Mouse (Mus musculus) kidney, embryonic 14.5 days (tissue): ENCODE measurements around the gene Pbx3. TPM values are rescaled to one million over a fixed set of nuclear protein-coding genes. Genes with fewer than 3 reads are reported as not detected.
A peak's percentile ranks its signal among the peaks of the same experiment; 100 is the strongest.

Source experiments
- ATAC-seq: fragments of 200-750 bp; cut with Nextera tagmentation; 2 replicates; pipeline ENCODE4 v1.8.0; 2017; ENCODE audit warnings: moderate number of reproducible peaks, mild to moderate bottlenecking, moderate TSS enrichment, moderate library complexity; ENCODE audit not compliant: low FRiP score, low TSS enrichment
- H3K27ac ChIP-seq: fragments of 300-500 bp; sonication (generic); 2 replicates; pipeline ENCODE4 v1.5.1; 2014; ENCODE audit warnings: low read depth, mild to moderate bottlenecking, low read length, moderate library complexity, mixed read lengths
- H3K27me3 ChIP-seq: fragments of 300-500 bp; sonication (generic); 2 replicates; pipeline ENCODE4 v1.6.1; 2014; ENCODE audit warnings: mild to moderate bottlenecking, low read length; ENCODE audit not compliant: control insufficient read depth, insufficient read depth
- H3K36me3 ChIP-seq: fragments of 300-500 bp; sonication (generic); 2 replicates; pipeline ENCODE4 v1.6.1; 2014; ENCODE audit warnings: low read length, mixed read lengths; ENCODE audit not compliant: control insufficient read depth, insufficient read depth
- H3K4me1 ChIP-seq: fragments of 300-500 bp; sonication (generic); 2 replicates; pipeline ENCODE4 v1.6.1; 2014; ENCODE audit warnings: low read length, mixed read lengths; ENCODE audit not compliant: control insufficient read depth, insufficient read depth
- H3K4me2 ChIP-seq: fragments of 300-500 bp; sonication (generic); replicated peaks from 2 replicates; pipeline ENCODE4 v1.6.1; 2014; ENCODE audit warnings: low read depth, mild to moderate bottlenecking, low read length
- H3K4me3 ChIP-seq: fragments of 300-500 bp; sonication (generic); 2 replicates; pipeline ENCODE4 v1.5.1; 2014; ENCODE audit warnings: mild to moderate bottlenecking, low read length
- H3K9ac ChIP-seq: fragments of 300-500 bp; sonication (generic); 2 replicates; pipeline ENCODE4 v1.6.1; 2014; ENCODE audit warnings: low read depth, mild to moderate bottlenecking, low read length, moderate library complexity
- H3K9me3 ChIP-seq: fragments of 300-500 bp; sonication (generic); 2 replicates; pipeline ENCODE4 v1.6.1; 2016; ENCODE audit warnings: low read length; ENCODE audit not compliant: control insufficient read depth
- WGBS: fragments of 180-500 bp; shearing (Covaris S2); extraction: QIAGEN DNeasy Blood & Tissue Kit; methylation state at CpG from one replicate; pipeline ENCODE4 v1.1.7; 2014; 5-methylcytosine and 5-hydroxymethylcytosine counted together
- polyA plus RNA-seq: library from polyadenylated mRNA; unstranded; fragments of >200 nt; fragmentation: Nextera tagmentation; extraction: Ambion mirVana; gene quantifications from 2 replicates; pipeline ENCODE4 v1.2.1, GENCODE M21; 2014

Pbx3 gene
- polyA plus RNA-seq, 1 experiment from 2014 or later: 34.7 TPM

DNA sequence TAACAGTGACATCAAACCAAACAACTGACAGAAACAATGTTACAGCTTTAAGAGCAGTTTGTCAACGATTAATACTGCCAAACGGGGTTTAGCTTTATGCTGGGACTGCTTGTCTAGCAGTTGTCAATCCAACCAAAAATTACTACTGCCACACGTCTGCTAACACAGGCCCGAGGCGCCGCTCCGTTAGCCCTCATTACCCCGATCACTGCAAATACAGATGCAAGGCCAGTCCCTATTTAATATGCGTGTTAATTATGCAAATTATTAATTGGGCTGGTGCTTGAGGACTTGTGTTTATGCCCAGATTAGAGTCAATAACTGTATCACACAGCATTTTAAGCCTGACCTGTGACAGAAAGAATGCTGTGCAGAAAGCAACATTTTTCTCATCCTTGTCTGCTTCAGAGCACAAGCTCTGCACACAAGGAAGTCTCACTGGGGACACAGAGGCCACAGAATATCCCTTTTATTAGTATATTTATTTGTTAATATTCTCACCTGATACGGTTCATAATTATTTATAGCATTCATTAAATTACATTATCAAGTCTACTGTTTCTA is 97.2 kb downstream of the Pbx3 start:
- Histone ChIP-seq H3K36me3 (no peaks in the 10 kb centered on the region), H3K27me3 (no peaks in the 10 kb centered on the region), H3K27ac (no peak overlapping the region), H3K4me3 (no peak overlapping the region), H3K9me3 (no peaks in the 10 kb centered on the region), H3K9ac (no peak overlapping the region), H3K4me2 (no peak overlapping the region), H3K4me1 (no peaks in the 10 kb centered on the region)
- 84% methylated on average over 10 of the region's 10 CpGs for WGBS
- no peak for ATAC-seq

DNA sequence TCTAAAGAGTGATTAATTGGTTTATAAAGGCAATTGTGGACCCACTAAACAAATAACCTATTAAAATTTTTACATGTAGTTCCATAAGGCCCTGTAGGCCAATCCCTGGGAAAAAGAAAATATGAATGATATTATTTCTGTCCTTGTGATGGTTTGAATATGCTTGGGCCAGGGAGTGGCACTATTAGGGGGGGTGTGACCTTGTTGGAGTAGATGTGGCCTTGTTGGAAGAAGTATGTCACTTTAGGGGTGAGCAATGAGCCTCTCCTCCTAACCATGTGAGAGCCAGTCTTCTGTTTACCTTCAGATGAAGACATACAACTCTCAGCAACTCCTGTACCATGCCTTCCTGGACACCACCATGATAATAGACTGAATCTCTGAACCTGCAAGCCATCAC is 110.9 kb downstream of the Pbx3 start:
- Histone ChIP-seq H3K36me3 (no peaks in the 10 kb centered on the region), H3K9ac (no peak overlapping the region), H3K27me3 (no peaks in the 10 kb centered on the region), H3K9me3 (no peaks in the 10 kb centered on the region), H3K4me1 (no peaks in the 10 kb centered on the region), H3K4me3 (no peak overlapping the region), H3K27ac (no peak overlapping the region), H3K4me2 (no peak overlapping the region)
- no peak for ATAC-seq

- Histone ChIP-seq H3K9me3 (no peaks in the 10 kb centered on the region), H3K4me1 (no peaks in the 10 kb centered on the region), H3K27ac (no peak overlapping the region), H3K36me3 (no peaks in the 10 kb centered on the region), H3K4me3 (no peak overlapping the region), H3K9ac (no peak overlapping the region), H3K27me3 (no peaks in the 10 kb centered on the region), H3K4me2 (no peak overlapping the region)
- ATAC-seq: no peak
- WGBS: 61% methylated on average over 4 of the region's 4 CpGs
Measured at GRCm38 (mm10) chr2:34260653-34261076, 112.3 kb downstream of the Pbx3 start.

GRCm38 (mm10) chr2:34258256-34258655 is 114.7 kb downstream of the Pbx3 start:
- no peaks in the 10 kb centered on the region for H3K27me3 ChIP-seq
- H3K4me1 ChIP-seq: 0 out of 2 replicates have a peak, but pooled peaks cover 3% of the 10 kb centered on the region
- H3K4me2 ChIP-seq: no peak overlapping the region
- H3K9me3 ChIP-seq: no peaks in the 10 kb centered on the region
- 57% methylated on average over 2 of the region's 2 CpGs for WGBS
- no peak overlapping the region for H3K9ac ChIP-seq
- H3K36me3 ChIP-seq: no peaks in the 10 kb centered on the region
- no peak overlapping the region for H3K27ac ChIP-seq
- no peak for ATAC-seq
- no peak overlapping the region for H3K4me3 ChIP-seq

- no peak overlapping the region for H3K4me3 ChIP-seq
Measured at GRCm38 (mm10) chr2:34257611-34258010, 115.3 kb downstream of the Pbx3 start.

DNA sequence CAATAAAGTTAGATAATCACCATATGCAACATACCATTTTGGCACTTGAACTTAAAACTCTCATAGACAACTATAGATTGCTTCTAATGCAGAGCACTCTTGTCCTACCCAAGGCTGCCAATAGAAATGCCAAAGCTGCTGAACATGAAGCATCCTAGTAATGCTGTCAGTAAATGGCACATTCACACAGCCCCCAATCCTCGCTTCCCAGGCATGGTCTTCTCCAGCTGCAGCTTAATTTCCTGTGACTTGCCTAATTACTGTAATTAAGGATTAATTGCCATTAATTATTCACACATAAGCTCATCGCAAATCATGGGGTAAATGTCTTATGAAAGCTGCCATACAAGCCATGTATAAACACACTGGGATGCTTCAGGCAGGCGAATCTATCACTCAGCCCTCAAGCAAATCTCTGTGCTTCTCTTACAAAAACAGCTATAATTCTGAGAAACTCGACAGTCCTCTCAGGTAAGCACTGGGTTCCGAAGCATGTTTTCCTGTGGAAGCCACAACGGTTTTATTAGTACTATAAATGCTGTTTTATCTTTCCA is 116.9 kb downstream of the Pbx3 start:
- Histone ChIP-seq H3K27me3 (no peaks in the 10 kb centered on the region), H3K4me1 (peaks cover 14% of the 10 kb centered on the region), H3K4me3 (no peak overlapping the region), H3K4me2 (no peak overlapping the region), H3K9me3 (no peaks in the 10 kb centered on the region), H3K27ac (no peak overlapping the region), H3K36me3 (no peaks in the 10 kb centered on the region), H3K9ac (no peak overlapping the region)
- no peak for ATAC-seq
- WGBS: 53% methylated on average over 6 of the region's 6 CpGs

More at GRCm38 (mm10) chr2:34257611-34258010, 115.3 kb downstream of the Pbx3 start:
- H3K27ac ChIP-seq: no peak overlapping the region
- peaks cover 9% of the 10 kb centered on the region for H3K4me1 ChIP-seq
- no peak for ATAC-seq
- 65% methylated on average over 2 of the region's 2 CpGs for WGBS
- no peak overlapping the region for H3K9ac ChIP-seq
- H3K27me3 ChIP-seq: no peaks in the 10 kb centered on the region
- no peak overlapping the region for H3K4me2 ChIP-seq
- no peaks in the 10 kb centered on the region for H3K9me3 ChIP-seq
- no peaks in the 10 kb centered on the region for H3K36me3 ChIP-seq

- Histone ChIP-seq H3K4me1 (peaks cover 16% of the 10 kb centered on the region), H3K4me3 (no peak overlapping the region), H3K9me3 (no peaks in the 10 kb centered on the region), H3K9ac (no peak overlapping the region), H3K27me3 (no peaks in the 10 kb centered on the region), H3K4me2 (no peak overlapping the region), H3K27ac (peak overlapping the region; percentile 51; the same call in 1 of the 2 replicates), H3K36me3 (no peaks in the 10 kb centered on the region)
- ATAC-seq: no peak
- WGBS: 14% methylated on average over 1 of the region's 1 CpGs
Measured at GRCm38 (mm10) chr2:34253627-34254026, 119.3 kb downstream of the Pbx3 start.

GRCm38 (mm10) chr2:34253111-34253510 is 119.8 kb downstream of the Pbx3 start:
- no peak overlapping the region for H3K9ac ChIP-seq
- H3K36me3 ChIP-seq: no peaks in the 10 kb centered on the region
- peaks cover 16% of the 10 kb centered on the region for H3K4me1 ChIP-seq
- H3K4me3 ChIP-seq: no peak overlapping the region
- no peaks in the 10 kb centered on the region for H3K9me3 ChIP-seq
- H3K27ac ChIP-seq: peak overlapping the region; percentile 51; the same call in 1 of the 2 replicates
- WGBS: 0% methylated on average over 1 of the region's 1 CpGs
- no peak for ATAC-seq
- no peak overlapping the region for H3K4me2 ChIP-seq
- no peaks in the 10 kb centered on the region for H3K27me3 ChIP-seq

DNA sequence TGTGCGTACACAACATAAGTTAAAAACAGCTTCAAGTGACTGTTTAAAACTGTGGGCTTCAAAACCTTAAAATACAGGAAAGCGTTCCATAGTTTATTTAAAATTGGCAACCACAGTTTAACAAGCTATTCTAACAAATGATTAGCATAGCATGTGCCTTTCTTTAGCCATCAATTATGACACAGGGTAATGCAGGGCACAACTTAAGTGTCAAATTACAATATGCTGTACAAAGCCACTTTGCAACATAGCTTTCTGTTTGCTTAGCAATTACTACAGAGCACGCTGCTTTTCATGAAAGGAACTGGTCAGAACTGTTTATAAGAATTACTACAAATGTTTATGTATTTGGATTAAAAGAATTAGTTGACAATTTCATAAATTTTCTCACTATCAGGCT is 120.7 kb downstream of the Pbx3 start:
- Histone ChIP-seq H3K27ac (no peak overlapping the region), H3K9me3 (no peaks in the 10 kb centered on the region), H3K4me3 (no peak overlapping the region), H3K36me3 (no peaks in the 10 kb centered on the region), H3K27me3 (no peaks in the 10 kb centered on the region), H3K4me2 (no peak overlapping the region), H3K4me1 (peaks cover 16% of the 10 kb centered on the region), H3K9ac (no peak overlapping the region)
- ATAC-seq: no peak
- 53% methylated on average over 3 of the region's 3 CpGs for WGBS
